Mouse (Mus musculus) leukemia stem cell, adult 10-12 weeks (primary cell): ENCODE data around the gene Ppp1r15b. TPM values are rescaled to one million over a fixed set of nuclear protein-coding genes. Genes with fewer than 3 reads are reported as not detected.

Experiments
- polyA plus RNA-seq: library from polyadenylated mRNA; stranded (reverse); fragments of >175 nt; gene quantifications from 2 replicates; pipeline ENCODE4 v1.2.3, GENCODE M21; 2012; ENCODE audit warnings: low replicate concordance

Gene Ppp1r15b
- 46.6 and 51.1 TPM in 2 replicates for polyA plus RNA-seq

DNA sequence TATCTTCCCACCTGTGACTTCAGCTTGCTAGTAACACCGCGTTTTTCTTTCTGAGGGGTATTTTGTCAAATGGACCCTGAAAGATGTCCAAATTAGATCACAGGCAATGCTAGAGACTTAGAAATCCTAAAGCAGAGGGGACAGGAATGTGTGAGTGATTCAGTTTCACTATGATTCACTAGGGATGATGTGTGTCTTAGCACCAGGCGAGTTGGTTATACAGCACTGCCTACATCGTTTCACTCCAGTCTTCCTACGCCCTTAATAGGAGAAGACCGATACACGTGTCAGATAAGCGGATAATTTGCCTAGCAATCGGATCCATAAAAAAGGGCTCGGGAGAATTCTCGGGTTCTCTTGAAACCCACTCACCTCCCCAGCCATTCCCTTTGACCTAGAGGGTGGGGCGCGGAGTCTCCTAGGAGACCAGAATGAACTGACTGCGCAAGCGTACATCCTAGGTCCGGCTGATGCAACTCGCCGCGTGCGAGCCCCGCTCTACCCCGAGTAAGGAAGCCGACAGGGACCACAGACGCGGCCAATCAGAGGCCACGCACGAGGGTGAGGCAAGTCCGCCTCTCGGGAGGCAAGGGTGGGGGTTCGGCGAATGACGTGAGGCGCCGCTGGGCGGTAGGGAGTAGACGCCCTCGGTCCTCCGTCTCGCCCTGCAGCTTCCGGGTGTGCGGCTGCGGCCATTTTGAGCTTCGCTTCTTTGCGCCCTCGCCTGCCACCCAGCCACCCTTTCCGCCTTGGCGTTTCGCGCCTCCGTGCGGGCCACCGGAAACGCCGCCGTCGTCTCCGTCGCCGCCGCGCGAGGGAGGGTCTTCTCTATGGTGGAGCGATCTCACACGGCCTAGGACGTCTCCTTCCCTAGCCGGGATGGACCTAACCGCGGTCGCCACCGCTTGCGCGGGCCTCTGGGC, at the start of gene Ppp1r15b:
TSS of gene Ppp1r15b (plus strand) at position 506 of the 923 bp plus-strand sequence.

DNA sequence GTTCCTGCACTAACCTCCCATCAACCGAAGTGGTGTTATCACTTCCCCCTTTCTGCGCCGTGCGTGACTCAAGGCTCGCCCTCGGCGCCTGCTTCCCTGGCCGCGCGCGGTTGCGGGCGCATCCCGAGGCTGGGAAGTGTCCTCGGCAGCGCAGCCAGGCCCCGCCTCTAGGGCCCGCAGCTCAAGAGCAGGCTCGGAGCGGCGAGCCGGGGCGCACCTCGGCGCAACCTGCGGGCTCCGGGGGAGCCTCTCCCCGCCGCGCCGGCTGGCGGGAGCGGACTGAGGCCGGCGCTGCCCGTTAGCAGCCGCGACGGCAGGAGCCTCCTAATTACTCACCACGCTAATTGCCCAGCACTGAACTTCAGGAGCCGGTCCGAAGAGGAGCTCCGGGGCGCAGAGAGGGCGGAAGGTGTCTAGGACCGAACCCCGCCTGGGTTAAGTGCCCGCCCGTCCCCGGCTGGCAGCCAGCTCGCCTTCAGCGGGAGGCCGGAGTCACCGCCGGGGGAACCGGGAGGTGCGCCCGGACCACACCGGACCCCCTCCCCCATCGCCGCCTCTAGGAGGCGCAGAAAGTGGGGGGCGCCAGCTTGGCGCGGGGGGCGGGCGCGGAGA, 33.0 kb downstream of the Ppp1r15b start, which contains the start of gene Plekha6:
TSS of gene Plekha6 (plus strand) at position 391 of the 612 bp plus-strand sequence.

Other genes with a start within 250 kb of the Ppp1r15b start
- gene Mdm4, start 100.6 kb upstream of the Ppp1r15b start, polyA plus RNA-seq: 48.4 and 64.4 TPM in 2 replicates
- 3.0 and 3.8 TPM in 2 replicates for gene Pik3c2b, start 85.5 kb upstream of the Ppp1r15b start, polyA plus RNA-seq
- gene Plekha6, start 33.1 kb downstream of the Ppp1r15b start, polyA plus RNA-seq: 2.7 and 8.6 TPM in 2 replicates
- gene Golt1a, start 178.7 kb downstream of the Ppp1r15b start, polyA plus RNA-seq: not detected in 2 replicates
- gene Kiss1, start 190.7 kb downstream of the Ppp1r15b start, polyA plus RNA-seq: not detected in 2 replicates
- gene Ren1, start 219.4 kb downstream of the Ppp1r15b start, polyA plus RNA-seq: not detected in 2 replicates
- gene Etnk2, start 232.4 kb downstream of the Ppp1r15b start, polyA plus RNA-seq: not detected in 2 replicates